Mouse (Mus musculus): ENCODE results near the gene Gm5767. TPM values are rescaled to one million over a fixed set of nuclear protein-coding genes. Genes with fewer than 3 reads are reported as not detected.

The Gm5767 gene
- total and polyA plus RNA-seq, 2 experiments from 2014 or later: not detected

Other genes with a start within 250 kb of the Gm5767 start
- 34.0 and 39.0 TPM in 2 replicates for gene Mettl22, start 210.0 kb upstream of the Gm5767 start, total RNA-seq (2014; rRNA removed)
- gene Mettl22, start 210.0 kb upstream of the Gm5767 start, polyA plus RNA-seq (2015; fragmentation: Nextera tagmentation; extraction: Ambion mirVana): 66.3 and 66.9 TPM in 2 replicates
- 149 and 157 TPM in 2 replicates for gene Abat, start 167.3 kb upstream of the Gm5767 start, total RNA-seq (2014; rRNA removed)
- gene Abat, start 167.3 kb upstream of the Gm5767 start, polyA plus RNA-seq (2015; fragmentation: Nextera tagmentation; extraction: Ambion mirVana): 108 and 111 TPM in 2 replicates
- 33.1 and 44.4 TPM in 2 replicates for gene Pmm2, start 43.1 kb upstream of the Gm5767 start, total RNA-seq (2014; rRNA removed)
- gene Pmm2, start 43.1 kb upstream of the Gm5767 start, polyA plus RNA-seq (2015; fragmentation: Nextera tagmentation; extraction: Ambion mirVana): 25.7 and 28.5 TPM in 2 replicates
- 18.9 and 19.1 TPM in 2 replicates for gene Tmem186, start 43.1 kb upstream of the Gm5767 start, total RNA-seq (2014; rRNA removed)
- gene Tmem186, start 43.1 kb upstream of the Gm5767 start, polyA plus RNA-seq (2015; fragmentation: Nextera tagmentation; extraction: Ambion mirVana): 14.5 and 15.7 TPM in 2 replicates
- 120 and 127 TPM in 2 replicates for gene Carhsp1, start 8.6 kb upstream of the Gm5767 start, total RNA-seq (2014; rRNA removed)
- gene Carhsp1, start 8.6 kb upstream of the Gm5767 start, polyA plus RNA-seq (2015; fragmentation: Nextera tagmentation; extraction: Ambion mirVana): 105 and 110 TPM in 2 replicates
- gene Usp7, start 111.5 kb downstream of the Gm5767 start, total RNA-seq (2014; rRNA removed): 69.8 and 83.7 TPM in 2 replicates
- 17.5 and 18.9 TPM in 2 replicates for gene Usp7, start 111.5 kb downstream of the Gm5767 start, polyA plus RNA-seq (2015; fragmentation: Nextera tagmentation; extraction: Ambion mirVana)
- gene 1810013L24Rik, start 149.3 kb downstream of the Gm5767 start, total RNA-seq (2014; rRNA removed): 50.3 and 51.8 TPM in 2 replicates
- 16.8 and 17.1 TPM in 2 replicates for gene 1810013L24Rik, start 149.3 kb downstream of the Gm5767 start, polyA plus RNA-seq (2015; fragmentation: Nextera tagmentation; extraction: Ambion mirVana)

Data from hindbrain, postnatal 0 days (tissue).